Mouse (Mus musculus) embryonic fibroblast, embryonic 13.5 days (primary cell): ENCODE data around the gene Synpr. TPM values are rescaled to one million over a fixed set of nuclear protein-coding genes. Genes with fewer than 3 reads are reported as not detected.
A peak's percentile ranks its signal among the peaks of the same experiment; 100 is the strongest.

Experiments used
- H3K27ac ChIP-seq: 2 replicates; pipeline ENCODE4 v1.5.1; 2012; ENCODE audit warnings: low read length, control low read depth, inconsistent platforms; ENCODE audit not compliant: insufficient read depth
- H3K4me1 ChIP-seq: 2 replicates; pipeline ENCODE4 v1.6.1; 2011; ENCODE audit warnings: low read length; ENCODE audit not compliant: control insufficient read depth, insufficient read depth
- H3K4me3 ChIP-seq: 2 replicates; pipeline ENCODE4 v1.5.1; 2011; ENCODE audit warnings: mild to moderate bottlenecking, control low read depth, low read length; ENCODE audit not compliant: insufficient read depth
- CTCF ChIP-seq: IDR thresholded peaks from 2 replicates; pipeline ENCODE4 v1.5.1; 2011; ENCODE audit warnings: mild to moderate bottlenecking, control low read depth, low read length, moderate library complexity, borderline replicate concordance; ENCODE audit not compliant: insufficient read depth
- POLR2A ChIP-seq: IDR thresholded peaks from 2 replicates; pipeline ENCODE4 v1.6.1; 2011; ENCODE audit warnings: low read depth, mild to moderate bottlenecking, control low read depth, low read length, moderate library complexity
- polyA plus RNA-seq: library from polyadenylated mRNA; stranded (reverse); fragments of >200 nt; gene quantifications from 2 replicates; pipeline ENCODE4 v1.2.4, GENCODE M21; 2011; ENCODE audit warnings: low read depth; ENCODE audit not compliant: missing spikeins, insufficient read length

The Synpr gene
- polyA plus RNA-seq, 1 experiment, result 0.30 TPM

GRCm38 (mm10) chr14:13349170-13349865, 64.7 kb downstream of the Synpr start:
- no peaks in the 10 kb centered on the region for H3K4me1 ChIP-seq
- TF ChIP-seq CTCF (no peak), POLR2A (no peak)
- H3K27ac ChIP-seq, result no peak overlapping the region
- no peak overlapping the region for H3K4me3 ChIP-seq

DNA sequence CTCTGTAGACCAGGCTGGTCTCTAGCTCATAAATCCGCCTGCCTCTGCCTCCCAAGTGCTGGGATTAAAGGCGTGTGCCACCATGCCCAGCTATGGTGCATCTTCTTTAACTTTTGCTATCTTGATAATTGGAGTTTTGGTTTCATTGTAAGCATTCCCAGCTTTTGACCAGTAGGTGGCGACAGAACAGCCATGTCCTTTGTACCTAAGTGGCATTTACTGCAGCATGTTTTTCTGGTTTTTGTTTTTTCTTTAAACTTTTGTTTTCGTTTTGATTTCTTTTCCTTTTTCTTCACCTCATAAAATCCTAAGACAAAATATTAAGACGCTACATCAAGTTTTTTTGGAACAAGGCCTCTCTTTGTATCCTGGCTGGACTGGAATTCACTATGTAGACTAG, 69.6 kb downstream of the Synpr start:
- no peak for TF ChIP-seq POLR2A
- TF ChIP-seq CTCF, result no peak
- Histone ChIP-seq H3K4me3 (no peak overlapping the region), H3K27ac (no peak overlapping the region), H3K4me1 (0 out of 2 replicates have a peak, but pooled peaks cover 4% of the 10 kb centered on the region)

DNA sequence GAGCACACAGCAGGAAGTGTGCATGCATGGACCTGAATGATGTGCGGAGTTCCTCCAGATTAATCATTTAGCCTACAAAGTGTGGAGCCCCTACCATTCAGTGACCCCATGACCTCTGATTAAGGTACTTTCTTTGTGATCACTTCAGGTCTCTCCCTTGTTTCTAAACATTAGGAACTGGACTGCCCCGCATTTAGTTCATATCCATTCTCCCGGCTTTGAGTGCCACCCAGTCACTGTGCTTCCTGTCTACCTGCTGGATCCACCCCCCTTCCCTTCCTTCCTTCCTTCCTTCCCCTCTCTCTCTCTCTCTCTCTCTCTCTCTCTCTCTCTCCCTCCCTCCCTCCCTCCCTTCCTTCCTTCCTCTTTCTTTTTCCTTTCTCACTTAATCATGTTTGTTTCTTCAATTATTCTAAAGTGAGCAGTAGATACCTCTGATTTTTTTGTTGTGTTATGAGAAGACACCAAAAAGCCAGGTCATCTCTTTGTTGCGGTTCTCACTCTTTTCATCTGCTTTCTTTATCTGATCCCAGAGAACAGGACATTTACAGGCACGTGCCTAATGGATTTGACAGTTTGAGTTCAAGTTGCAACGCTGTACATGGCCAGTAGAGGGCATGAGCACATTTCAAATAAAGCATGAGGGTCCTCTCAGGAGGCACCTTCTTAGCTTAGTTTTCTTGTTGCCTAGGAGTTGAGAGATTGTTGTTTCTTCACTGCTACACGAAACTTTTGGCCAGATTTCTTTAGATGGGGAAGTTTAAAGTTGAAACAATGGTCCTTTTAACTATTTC, 71.2 kb downstream of the Synpr start:
- TF ChIP-seq POLR2A (no peak), CTCF (peak; percentile 29; the same call in 1 of the 2 replicates)
- Histone ChIP-seq H3K27ac (no peak overlapping the region), H3K4me3 (no peak overlapping the region), H3K4me1 (0 out of 2 replicates have a peak, but pooled peaks cover 4% of the 10 kb centered on the region)

DNA sequence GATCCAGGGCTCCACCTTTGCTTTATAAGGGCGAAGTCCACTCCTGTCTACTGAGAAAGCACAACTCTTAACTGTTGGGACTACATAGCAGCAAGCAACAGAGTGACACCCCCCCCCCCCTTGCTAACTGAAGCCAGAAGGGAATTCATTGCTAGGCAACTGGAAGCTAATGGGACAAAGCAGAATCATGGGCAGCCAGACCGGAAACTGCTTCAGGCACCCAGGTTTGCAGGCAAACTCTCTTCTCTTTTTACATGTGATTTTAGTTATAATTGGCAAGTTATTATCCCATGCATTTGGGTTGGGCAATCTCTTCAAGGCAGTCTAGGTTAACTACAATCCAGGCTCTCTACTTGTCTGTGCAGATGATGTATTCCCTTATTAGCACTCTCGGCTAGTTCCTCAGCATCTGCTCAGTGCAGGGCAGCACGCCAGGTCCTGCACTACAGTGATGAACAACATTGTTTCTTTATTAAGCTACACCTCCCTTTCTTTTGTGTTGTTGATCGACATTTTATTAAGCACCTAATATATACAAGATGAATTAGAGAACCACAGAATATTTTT, 72.6 kb downstream of the Synpr start:
- TF ChIP-seq POLR2A, result no peak
- no peak for TF ChIP-seq CTCF
- no peak overlapping the region for H3K27ac ChIP-seq
- no peak overlapping the region for H3K4me3 ChIP-seq
- H3K4me1 ChIP-seq, result peaks cover 4% of the 10 kb centered on the region; the same call in 1 of the 2 replicates

DNA sequence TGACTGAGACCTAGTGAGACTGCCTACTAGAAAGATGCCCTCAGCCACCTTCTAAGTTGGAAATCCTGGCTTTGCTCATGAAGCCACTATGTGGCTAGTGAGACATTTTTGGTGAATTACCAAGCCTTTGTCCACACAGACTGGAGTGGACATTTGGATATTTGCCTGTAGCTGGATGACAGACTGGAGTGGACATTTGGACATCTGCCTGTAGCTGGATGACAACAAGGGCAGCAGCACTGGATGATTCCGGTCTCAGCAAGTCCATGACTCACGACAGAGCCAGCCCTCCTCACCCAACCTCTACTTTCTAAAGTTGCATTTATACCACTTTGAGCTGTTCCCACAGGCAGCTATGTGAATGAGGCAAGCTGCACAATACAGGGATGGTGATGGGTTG, 73.5 kb downstream of the Synpr start:
- TF ChIP-seq CTCF (no peak), POLR2A (no peak)
- Histone ChIP-seq H3K4me1 (peaks cover 4% of the 10 kb centered on the region; the same call in 1 of the 2 replicates), H3K4me3 (no peak overlapping the region), H3K27ac (no peak overlapping the region)

GRCm38 (mm10) chr14:13361184-13361583, 76.6 kb downstream of the Synpr start:
- TF ChIP-seq CTCF (no peak), POLR2A (no peak)

GRCm38 (mm10) chr14:13361642-13362041, 77.1 kb downstream of the Synpr start:
- TF ChIP-seq POLR2A (no peak), CTCF (no peak)
- Histone ChIP-seq H3K27ac (no peak overlapping the region), H3K4me1 (peaks cover 4% of the 10 kb centered on the region; the same call in 1 of the 2 replicates), H3K4me3 (no peak overlapping the region)

More at GRCm38 (mm10) chr14:13361184-13361583, 76.6 kb downstream of the Synpr start:
- Histone ChIP-seq H3K4me3 (no peak overlapping the region), H3K27ac (no peak overlapping the region), H3K4me1 (peaks cover 4% of the 10 kb centered on the region; the same call in 1 of the 2 replicates)

GRCm38 (mm10) chr14:13368309-13368708, 83.7 kb downstream of the Synpr start:
- no peak for TF ChIP-seq CTCF
- no peak for TF ChIP-seq POLR2A
- H3K4me3 ChIP-seq, result no peak overlapping the region
- H3K4me1 ChIP-seq, result no peaks in the 10 kb centered on the region
- no peak overlapping the region for H3K27ac ChIP-seq

DNA sequence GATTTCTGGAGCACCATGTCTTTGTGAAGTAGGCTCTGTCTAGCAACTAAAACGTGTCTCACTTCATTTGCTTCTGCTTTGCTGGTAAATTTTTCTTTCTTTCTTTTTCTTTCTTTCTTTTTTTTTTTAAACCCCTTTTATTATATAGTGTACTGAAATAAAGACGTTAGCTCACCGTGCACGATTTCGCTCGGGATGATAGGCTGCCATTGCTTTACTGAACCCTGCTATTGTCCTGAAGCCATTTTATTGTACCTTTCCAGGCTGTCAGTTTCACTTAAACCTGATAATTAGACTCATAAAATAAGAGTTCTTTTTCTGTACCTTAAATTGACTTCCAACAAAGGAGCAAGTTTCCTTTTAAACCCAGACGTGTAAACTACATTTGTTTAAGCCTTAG, 104.5 kb downstream of the Synpr start:
- Histone ChIP-seq H3K4me1 (no peaks in the 10 kb centered on the region), H3K27ac (no peak overlapping the region), H3K4me3 (no peak overlapping the region)
- TF ChIP-seq CTCF, result no peak
- no peak for TF ChIP-seq POLR2A
